Mouse (Mus musculus): ENCODE measurements around the gene Mamdc4. TPM values are rescaled to one million over a fixed set of nuclear protein-coding genes. Genes with fewer than 3 reads are reported as not detected.

Gene Mamdc4
- total RNA-seq (2014; rRNA removed) (7.5 and 7.8 TPM in 2 replicates), polyA plus RNA-seq (2012; rRNA removed) (1.5 and 2.0 TPM in 2 replicates)

DNA sequence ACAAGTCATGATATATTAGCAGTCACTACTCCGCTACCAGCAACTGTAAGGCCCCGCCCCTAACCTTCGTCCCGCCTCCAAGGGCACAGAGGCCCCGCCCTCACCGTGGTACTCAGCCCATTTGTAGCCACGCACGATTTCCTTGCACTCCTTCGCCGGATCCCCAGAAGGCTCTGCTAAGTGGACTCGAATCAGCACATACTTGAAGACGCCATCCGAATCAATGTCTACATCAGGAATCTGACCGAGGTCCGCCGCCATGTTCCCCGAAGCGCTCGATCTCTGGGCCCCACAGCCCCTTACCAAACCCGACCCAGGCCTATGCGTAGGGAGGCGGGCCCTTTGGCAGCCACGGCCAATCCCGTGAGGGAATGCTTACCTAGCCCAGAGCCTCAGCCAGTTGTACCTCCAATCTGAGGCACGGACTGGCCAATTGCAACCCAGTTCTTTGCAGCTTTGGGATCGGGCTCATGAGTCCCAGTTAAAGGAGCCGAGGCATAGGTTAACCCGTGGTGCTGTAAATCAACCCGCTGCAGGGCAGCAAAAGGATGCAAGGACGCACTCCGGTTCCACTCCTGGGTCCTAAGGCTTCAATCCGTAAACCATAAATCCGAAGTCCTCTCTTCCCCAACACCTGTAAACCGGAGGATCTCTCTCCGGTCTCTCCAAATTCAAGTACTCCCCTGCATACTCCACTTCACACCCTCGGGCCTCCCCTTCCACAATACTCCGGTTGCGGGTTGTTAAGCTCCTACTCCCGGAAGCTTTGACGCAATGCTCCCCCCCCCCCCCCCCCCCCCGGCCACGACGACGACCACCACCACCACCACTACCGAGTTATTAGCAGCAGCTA lies at the start of gene Mamdc4, which contains the start of gene Phpt1:
Gene Mamdc4, minus strand, starts transcription at position 267 of the 853 bp plus-strand sequence.
Gene Phpt1, minus strand, starts transcription at position 646 of the 853 bp plus-strand sequence.
- Histone ChIP-seq H3K27ac (replicated peaks; ENCODE audit: insufficient read depth, low read depth, low read length) (peak within 1 kb of the TSS; percentile 69), H3K36me3 (ENCODE audit: control insufficient read depth, insufficient read depth, low read length) (no peaks in the 10 kb centered on the region), H3K9ac (ENCODE audit: low read depth, low read length) (peak within 1 kb of the TSS; percentile 70), H3K4me1 (ENCODE audit: control insufficient read depth, insufficient read depth, low read length) (peaks cover 8% of the 10 kb centered on the region), H3K27me3 (ENCODE audit: control insufficient read depth, insufficient read depth, low read length) (peaks cover 28% of the 10 kb centered on the region), H3K4me3 (ENCODE audit: insufficient read depth, low read depth, low read length) (peak within 1 kb of the TSS; percentile 65), H3K79me2 (ENCODE audit: control insufficient read depth, insufficient read depth, low read length) (no peaks in the 10 kb centered on the region)
- WGBS, result under 1% methylated on average over 45 of the region's 45 CpGs
- DNase-seq (ENCODE audit: extremely low read depth, low read depth, low spot score), result peak; percentile 97
- TF ChIP-seq POLR2A (IDR thresholded peaks at IDR 0.05; ENCODE audit: extremely low read depth, insufficient read depth, low read length) (0 out of 2 replicates have a peak, but pooled peaks have one; percentile 32), CTCF (IDR thresholded peaks at IDR 0.05; ENCODE audit: low read depth, low read length) (no peak)

DNA sequence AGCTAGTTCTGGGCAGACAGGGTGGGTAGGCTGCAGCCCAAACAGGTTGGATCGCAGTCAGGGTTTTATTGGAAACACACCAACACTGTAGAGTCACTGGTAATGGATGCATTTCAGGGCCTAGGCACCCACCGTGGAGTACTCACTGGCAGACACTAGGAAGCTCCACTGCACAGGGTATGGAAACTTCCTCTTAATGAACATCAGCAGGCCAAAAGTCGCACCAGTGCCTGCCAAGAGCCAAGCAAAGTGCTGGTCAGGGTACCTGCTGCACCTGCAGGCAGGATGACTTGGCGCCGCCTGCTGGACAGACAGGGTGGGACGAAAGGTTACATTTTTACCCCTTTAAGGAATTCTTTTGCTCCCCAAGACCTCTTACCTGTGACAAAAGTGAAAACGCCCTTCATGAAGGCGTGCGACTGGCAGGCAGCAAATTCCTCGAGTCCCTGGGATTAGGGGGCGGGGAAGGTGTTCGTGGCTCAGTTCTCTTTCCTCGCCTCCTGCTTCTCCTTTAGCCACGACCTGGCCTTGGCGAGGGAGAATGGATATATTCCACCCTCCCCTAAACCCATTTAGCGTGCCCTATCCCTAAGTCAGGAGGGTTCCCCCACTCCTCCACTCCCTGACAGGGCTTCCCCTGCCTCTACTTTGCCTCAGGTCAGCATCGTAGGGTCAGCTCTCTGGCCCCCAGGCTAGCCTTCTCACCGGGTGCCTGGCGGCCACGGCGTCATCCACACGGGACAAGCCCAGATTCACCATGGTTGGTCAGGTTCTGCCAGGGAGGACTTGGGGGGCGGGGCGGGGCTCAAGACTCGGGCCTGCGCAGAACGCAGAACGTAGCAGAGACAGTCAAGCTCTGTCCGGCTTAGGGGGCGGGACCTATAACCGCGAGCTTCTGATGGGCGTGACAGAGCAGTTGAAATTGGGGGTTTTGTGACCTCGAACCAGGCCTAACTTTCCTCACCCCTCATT lies 46.9 kb upstream of the Mamdc4 start, which contains the start of gene Tmem141:
Gene Tmem141, minus strand, starts transcription at position 777 of the 972 bp plus-strand sequence.
- Histone ChIP-seq H3K9ac (ENCODE audit: low read depth, low read length) (peak within 1 kb of the TSS; percentile 77), H3K27ac (replicated peaks; ENCODE audit: insufficient read depth, low read depth, low read length) (peak within 1 kb of the TSS; percentile 78), H3K4me1 (ENCODE audit: control insufficient read depth, insufficient read depth, low read length) (no peaks in the 10 kb centered on the region), H3K4me3 (ENCODE audit: insufficient read depth, low read depth, low read length) (peak within 1 kb of the TSS; percentile 58), H3K36me3 (ENCODE audit: control insufficient read depth, insufficient read depth, low read length) (peaks cover 2% of the 10 kb centered on the region; the same call in 1 of the 2 replicates), H3K79me2 (ENCODE audit: control insufficient read depth, insufficient read depth, low read length) (no peaks in the 10 kb centered on the region), H3K27me3 (ENCODE audit: control insufficient read depth, insufficient read depth, low read length) (no peaks in the 10 kb centered on the region)
- TF ChIP-seq CTCF (IDR thresholded peaks at IDR 0.05; ENCODE audit: low read depth, low read length) (peak; percentile 89), POLR2A (IDR thresholded peaks at IDR 0.05; ENCODE audit: extremely low read depth, insufficient read depth, low read length) (peak; percentile 74)
- DNase-seq (ENCODE audit: extremely low read depth, low read depth, low spot score), result peak; percentile 75
- WGBS, result 4% methylated on average over 34 of the region's 34 CpGs

DNA sequence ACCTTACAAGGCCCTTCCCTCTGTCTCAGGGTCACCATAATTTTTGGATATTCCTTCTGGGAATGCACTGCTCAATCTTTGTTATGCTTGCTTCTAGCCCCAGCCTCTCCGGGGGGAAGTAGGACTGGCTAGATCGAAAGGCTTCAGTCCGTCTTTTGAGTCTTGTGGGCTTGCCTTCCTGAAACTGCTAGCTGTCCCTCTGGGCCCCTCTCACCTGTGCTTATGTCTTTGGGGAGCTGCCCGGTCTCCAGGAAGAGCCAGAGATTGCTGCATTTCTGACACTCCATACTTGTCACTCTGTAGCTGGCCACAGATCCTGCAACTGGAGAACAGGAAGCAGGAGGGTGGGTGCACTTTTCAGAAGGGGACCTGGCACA lies 46.2 kb upstream of the Mamdc4 start:
- Histone ChIP-seq H3K4me1 (ENCODE audit: control insufficient read depth, insufficient read depth, low read length) (no peaks in the 10 kb centered on the region), H3K36me3 (ENCODE audit: control insufficient read depth, insufficient read depth, low read length) (peaks cover 2% of the 10 kb centered on the region; the same call in 1 of the 2 replicates), H3K79me2 (ENCODE audit: control insufficient read depth, insufficient read depth, low read length) (no peaks in the 10 kb centered on the region), H3K27me3 (ENCODE audit: control insufficient read depth, insufficient read depth, low read length) (no peaks in the 10 kb centered on the region), H3K27ac (replicated peaks; ENCODE audit: insufficient read depth, low read depth, low read length) (no peak overlapping the region), H3K9ac (ENCODE audit: low read depth, low read length) (0 out of 2 replicates have a peak overlapping the region, but pooled peaks have one; percentile 10), H3K4me3 (ENCODE audit: insufficient read depth, low read depth, low read length) (no peak overlapping the region)
- no peak for DNase-seq (ENCODE audit: extremely low read depth, low read depth, low spot score)
- TF ChIP-seq CTCF (IDR thresholded peaks at IDR 0.05; ENCODE audit: low read depth, low read length) (no peak), POLR2A (IDR thresholded peaks at IDR 0.05; ENCODE audit: extremely low read depth, insufficient read depth, low read length) (no peak)
- 86% methylated on average over 4 of the region's 4 CpGs for WGBS

DNA sequence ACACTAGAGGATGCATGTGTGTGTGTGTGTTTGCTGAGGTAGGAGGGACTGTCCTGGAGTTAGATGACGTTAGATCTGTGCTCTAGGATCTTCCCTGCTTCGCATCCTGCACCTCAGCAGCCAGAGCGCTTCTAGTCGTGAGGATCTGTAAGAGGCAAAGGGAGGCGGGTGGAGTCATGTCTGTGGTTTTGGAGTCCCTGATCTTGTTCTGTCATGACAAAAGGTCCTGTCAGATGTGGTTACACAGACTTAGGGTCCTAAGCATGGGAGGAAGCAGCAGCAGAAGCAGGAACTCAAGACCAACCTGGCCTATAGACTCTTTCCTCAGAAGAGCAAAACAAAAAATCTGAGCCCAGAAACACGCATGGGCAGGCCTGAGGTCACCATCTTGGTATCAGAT lies 45.7 kb upstream of the Mamdc4 start:
- Histone ChIP-seq H3K27ac (replicated peaks; ENCODE audit: insufficient read depth, low read depth, low read length) (no peak overlapping the region), H3K27me3 (ENCODE audit: control insufficient read depth, insufficient read depth, low read length) (no peaks in the 10 kb centered on the region), H3K36me3 (ENCODE audit: control insufficient read depth, insufficient read depth, low read length) (peaks cover 2% of the 10 kb centered on the region; the same call in 1 of the 2 replicates), H3K9ac (ENCODE audit: low read depth, low read length) (no peak overlapping the region), H3K79me2 (ENCODE audit: control insufficient read depth, insufficient read depth, low read length) (no peaks in the 10 kb centered on the region), H3K4me3 (ENCODE audit: insufficient read depth, low read depth, low read length) (no peak overlapping the region), H3K4me1 (ENCODE audit: control insufficient read depth, insufficient read depth, low read length) (no peaks in the 10 kb centered on the region)
- TF ChIP-seq CTCF (IDR thresholded peaks at IDR 0.05; ENCODE audit: low read depth, low read length) (no peak), POLR2A (IDR thresholded peaks at IDR 0.05; ENCODE audit: extremely low read depth, insufficient read depth, low read length) (no peak)
- 87% methylated on average over 6 of the region's 6 CpGs for WGBS
- DNase-seq (ENCODE audit: extremely low read depth, low read depth, low spot score), result no peak

DNA sequence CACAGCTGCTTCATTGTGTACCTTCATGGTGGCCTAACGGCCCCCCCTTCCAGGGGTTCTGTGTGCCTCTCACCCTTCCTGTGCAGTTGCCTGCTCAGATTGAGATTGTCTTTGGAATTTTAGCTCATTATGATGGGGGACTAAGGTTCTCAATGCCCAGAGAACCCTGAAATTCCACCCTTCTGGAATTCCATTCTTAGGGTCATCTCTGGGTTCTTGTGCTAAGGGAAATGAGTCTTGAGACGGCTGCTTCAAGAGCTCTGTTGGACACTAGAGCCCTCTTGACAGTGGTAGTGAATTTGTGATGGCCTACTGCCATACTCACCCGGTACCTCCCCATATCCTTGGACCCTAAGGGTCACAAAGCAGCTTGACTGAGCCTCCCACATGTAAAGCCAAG lies 42.9 kb upstream of the Mamdc4 start, which contains the start of gene Ccdc183:
Gene Ccdc183, minus strand, starts transcription at position 101 of the 400 bp plus-strand sequence.
- no peak within 1 kb of the TSS for H3K4me3 ChIP-seq (ENCODE audit: insufficient read depth, low read depth, low read length)
- WGBS, result 91% methylated on average over 3 of the region's 3 CpGs
- H3K27me3 ChIP-seq (ENCODE audit: control insufficient read depth, insufficient read depth, low read length), result no peaks in the 10 kb centered on the region

More for the DNA sequence above, 42.9 kb upstream of the Mamdc4 start, which contains the start of gene Ccdc183:
- Histone ChIP-seq H3K4me1 (ENCODE audit: control insufficient read depth, insufficient read depth, low read length) (no peaks in the 10 kb centered on the region), H3K36me3 (ENCODE audit: control insufficient read depth, insufficient read depth, low read length) (peaks cover 2% of the 10 kb centered on the region; the same call in 1 of the 2 replicates), H3K27ac (replicated peaks; ENCODE audit: insufficient read depth, low read depth, low read length) (no peak within 1 kb of the TSS), H3K79me2 (ENCODE audit: control insufficient read depth, insufficient read depth, low read length) (no peaks in the 10 kb centered on the region), H3K9ac (ENCODE audit: low read depth, low read length) (no peak within 1 kb of the TSS)
- TF ChIP-seq POLR2A (IDR thresholded peaks at IDR 0.05; ENCODE audit: extremely low read depth, insufficient read depth, low read length), result no peak
- TF ChIP-seq CTCF (IDR thresholded peaks at IDR 0.05; ENCODE audit: low read depth, low read length), result no peak
- no peak for DNase-seq (ENCODE audit: extremely low read depth, low read depth, low spot score)

Data from liver, adult 2 months (tissue).